In the genomic region with DNA sequence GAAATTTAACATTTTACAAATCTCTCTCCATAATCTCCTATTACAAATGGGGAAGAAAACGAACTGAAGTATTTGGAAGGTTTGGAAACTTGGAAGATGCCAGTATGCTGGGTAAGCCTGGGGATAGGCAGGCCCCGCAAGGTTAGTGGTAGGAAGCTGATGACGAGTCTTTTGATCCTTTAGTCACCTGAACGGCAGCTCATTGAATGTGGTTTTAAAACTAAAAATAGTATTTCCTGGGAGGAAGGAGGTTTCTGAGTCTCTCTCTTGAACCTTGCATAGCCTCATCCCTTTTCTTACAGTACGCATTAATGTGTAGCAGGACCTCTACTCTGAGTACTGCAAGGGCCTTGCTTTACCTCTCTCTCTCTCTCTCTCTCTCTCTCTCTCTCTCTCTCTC, we compare ENCODE assay signal across 26 mouse cellular contexts. TPM values are rescaled to one million over a fixed set of nuclear protein-coding genes. Genes with fewer than 3 reads are reported as not detected.
DNase-seq lines count a peak whose midpoint lies in the region; ATAC-seq and TF ChIP-seq lines count a peak whose summit lies in the region.
"Had no signal": no experiment of that assay in that cellular context is flagged by ENCODE, and none has a peak within 500 bp of the region (broad histone marks: within the 10 kb centered on the region; RNA-seq: fewer than 3 reads in every experiment).

No protein-coding gene starts in this region.

- no peak overlapping the region for H3K9ac ChIP-seq in heart, adult 2 months (ENCODE audit: low read depth, low read length)
- H3K9ac ChIP-seq: embryonic facial prominence, embryonic 13.5 days; heart, embryonic 12.5 days; hindbrain, embryonic 14.5 days; limb, embryonic 13.5 days; liver, embryonic 13.5 days; midbrain, embryonic 12.5 days had no signal

- ATAC-seq in erythroid progenitor cell, adult 5-6 weeks (replicated peaks; ENCODE audit: low FRiP score, poor library complexity, severe bottlenecking) = no peak
- ATAC-seq: forebrain, embryonic 16.5 days; lung, postnatal 0 days had no signal

- peak; percentile 19 for DNase-seq in heart, adult 11 months
- no peak for DNase-seq in heart, adult 2 months
- peak; percentile 26 for DNase-seq in thymus, postnatal 0 days (ENCODE audit: low spot score)
- no peak for DNase-seq in thymus, postnatal 36 days
- DNase-seq in induced T-regulatory cell, adult 2 months (ENCODE audit: low read depth) = peak; percentile 44
- no peak for DNase-seq in testis, postnatal 14 days (ENCODE audit: low spot score)
- DNase-seq: adrenal gland, postnatal 10 days; cerebellum, adult 9-11 months; gastrocnemius, postnatal 25 days; heart, adult 18-20 months; kidney, postnatal 25 days; liver, embryonic 13.5 days; lung, adult 18-20 months; lung, postnatal 4 days had no signal

- no peak for TF ChIP-seq POLR2A in heart, adult 2 months (IDR thresholded peaks at IDR 0.05; ENCODE audit: insufficient read depth, low read depth, low read length)

- no peak for TF ChIP-seq EP300 in heart, adult 2 months (IDR thresholded peaks at IDR 0.05; ENCODE audit: insufficient read depth, low read depth, low read length)

- intact Hi-C loops in heart, adult 2 months (cut with DNase I) = no loop called here

- H3K4me1 ChIP-seq in heart, adult 2 months (ENCODE audit: control insufficient read depth, insufficient read depth, low read length) = peaks cover 10% of the 10 kb centered on the region

- WGBS in heart, adult 2 months = 51% methylated on average over 5 of the region's 5 CpGs

- H3K79me2 ChIP-seq in heart, adult 2 months (replicated peaks; ENCODE audit: control insufficient read depth, insufficient read depth, low read length) = no peaks in the 10 kb centered on the region

- H3K27ac ChIP-seq in heart, adult 2 months = no peak overlapping the region; the same call in 1 of the 2 replicates
- H3K27ac ChIP-seq: embryonic facial prominence, embryonic 13.5 days; hindbrain, embryonic 14.5 days; layer of hippocampus, adult 2 months; left cerebral cortex, adult 2 months; limb, embryonic 13.5 days; liver, embryonic 13.5 days; midbrain, embryonic 12.5 days had no signal

- H3K27me3 ChIP-seq in heart, adult 2 months (ENCODE audit: control insufficient read depth, insufficient read depth, low read length) = no peaks in the 10 kb centered on the region
- H3K27me3 ChIP-seq: CH12.LX; embryonic facial prominence, embryonic 13.5 days; heart, embryonic 12.5 days; limb, embryonic 13.5 days; liver, embryonic 13.5 days; megakaryocyte, embryonic 14.5 days; midbrain, embryonic 12.5 days had no signal

- no peak for TF ChIP-seq CTCF in heart, adult 2 months (IDR thresholded peaks at IDR 0.05)

- no peak overlapping the region for H3K4me3 ChIP-seq in heart, adult 2 months
- H3K4me3 ChIP-seq: embryonic facial prominence, embryonic 13.5 days; heart, embryonic 12.5 days; layer of hippocampus, adult 2 months; left cerebral cortex, adult 2 months; limb, embryonic 13.5 days; liver, embryonic 13.5 days; megakaryocyte, embryonic 14.5 days; midbrain, embryonic 12.5 days had no signal

- H3K36me3 ChIP-seq in heart, adult 2 months (ENCODE audit: control insufficient read depth, insufficient read depth, low read length) = no peaks in the 10 kb centered on the region
- H3K36me3 ChIP-seq: embryonic facial prominence, embryonic 13.5 days; heart, embryonic 12.5 days; limb, embryonic 13.5 days; liver, embryonic 13.5 days; midbrain, embryonic 12.5 days had no signal

RNA-seq across cellular contexts. Expression of a gene that starts 29.5 kb away (rescaled TPM):
- 1 to 10 TPM; 2.0 to 2.3 TPM for total RNA-seq in heart, adult 2 months (2021)
- polyA plus RNA-seq in heart, adult 2 months (2012; rRNA removed) = 2.3 and 3.4 TPM in 2 replicates
- polyA plus RNA-seq in thymus, postnatal 0 days (2015; fragmentation: Nextera tagmentation; extraction: Ambion mirVana) = 7.5 and 8.4 TPM in 2 replicates
- total RNA-seq in erythroid progenitor cell, adult 5-6 weeks (2015; ENCODE audit: low replicate concordance) = 6.7 and 7.9 TPM in 2 replicates
- total RNA-seq in erythroid progenitor cell, adult 5-6 weeks (2017; ENCODE audit: low replicate concordance) = 3.9 and 4.8 TPM in 2 replicates
- total RNA-seq: CH12.LX had no signal

Comparison
In these comparisons a context has a peak if more than half of its experiments do, and no peak if none do; other contexts are left out.
1. DNase-seq: peak in heart, adult 11 months (single experiment), thymus, postnatal 0 days (single experiment) and induced T-regulatory cell, adult 2 months (single experiment); none in heart, adult 2 months (0 of 2), thymus, postnatal 36 days (0 of 2) and testis, postnatal 14 days (single experiment).